Mouse (Mus musculus) stomach, embryonic 14.5 days (tissue): ENCODE measurements at regions not wholly inside any gene's neighbourhood (a gene's known extent, or its start where the extent isn't known, plus 50 kb on each side); places are given as distances from the start of the nearest gene placed in this dataset.

Experiments
- ATAC-seq: fragments of 200-750 bp; cut with Nextera tagmentation; 2 replicates; pipeline ENCODE4 v1.8.0; 2017; ENCODE audit warnings: low read depth, moderate TSS enrichment; ENCODE audit not compliant: insufficient number of reproducible peaks, insufficient read depth, low FRiP score
- H3K27ac ChIP-seq: fragments of 300-500 bp; sonication (generic); 2 replicates; pipeline ENCODE4 v1.5.1; 2014; ENCODE audit warnings: mild to moderate bottlenecking, low read length, moderate library complexity, mixed read lengths
- H3K27me3 ChIP-seq: fragments of 300-500 bp; sonication (generic); 2 replicates; pipeline ENCODE4 v1.6.1; 2014; ENCODE audit warnings: low read length, control low read depth, mixed read lengths; ENCODE audit not compliant: control insufficient read depth, insufficient read depth
- H3K36me3 ChIP-seq: fragments of 300-500 bp; sonication (generic); 2 replicates; pipeline ENCODE4 v1.6.1; 2014; ENCODE audit warnings: mild to moderate bottlenecking, control low read depth, low read length, moderate library complexity, mixed read lengths; ENCODE audit not compliant: control insufficient read depth, insufficient read depth
- H3K4me1 ChIP-seq: fragments of 300-500 bp; sonication (generic); 2 replicates; pipeline ENCODE4 v1.6.1; 2014; ENCODE audit warnings: low read length, control low read depth, mixed read lengths; ENCODE audit not compliant: control insufficient read depth, insufficient read depth
- H3K4me2 ChIP-seq: fragments of 300-500 bp; sonication (generic); replicated peaks from 2 replicates; pipeline ENCODE4 v1.6.1; 2014; ENCODE audit warnings: low read depth, low read length, control low read depth
- H3K4me3 ChIP-seq: fragments of 300-500 bp; sonication (generic); 2 replicates; pipeline ENCODE4 v1.5.1; 2014; ENCODE audit warnings: low read depth, low read length, control low read depth
- H3K9ac ChIP-seq: fragments of 300-500 bp; sonication (generic); replicated peaks from 2 replicates; pipeline ENCODE4 v1.6.1; 2014; ENCODE audit warnings: low read depth, mild to moderate bottlenecking, control low read depth, low read length, moderate library complexity, mixed read lengths
- H3K9me3 ChIP-seq: fragments of 300-500 bp; sonication (generic); 2 replicates; pipeline ENCODE4 v1.6.1; 2016; ENCODE audit warnings: low read depth, low read length, control low read depth; ENCODE audit not compliant: control insufficient read depth
- WGBS: fragments of 180-500 bp; shearing (Covaris S2); extraction: QIAGEN DNeasy Blood & Tissue Kit; methylation state at CpG from one replicate; pipeline ENCODE4 v1.1.7; 2014; 5-methylcytosine and 5-hydroxymethylcytosine counted together

DNA sequence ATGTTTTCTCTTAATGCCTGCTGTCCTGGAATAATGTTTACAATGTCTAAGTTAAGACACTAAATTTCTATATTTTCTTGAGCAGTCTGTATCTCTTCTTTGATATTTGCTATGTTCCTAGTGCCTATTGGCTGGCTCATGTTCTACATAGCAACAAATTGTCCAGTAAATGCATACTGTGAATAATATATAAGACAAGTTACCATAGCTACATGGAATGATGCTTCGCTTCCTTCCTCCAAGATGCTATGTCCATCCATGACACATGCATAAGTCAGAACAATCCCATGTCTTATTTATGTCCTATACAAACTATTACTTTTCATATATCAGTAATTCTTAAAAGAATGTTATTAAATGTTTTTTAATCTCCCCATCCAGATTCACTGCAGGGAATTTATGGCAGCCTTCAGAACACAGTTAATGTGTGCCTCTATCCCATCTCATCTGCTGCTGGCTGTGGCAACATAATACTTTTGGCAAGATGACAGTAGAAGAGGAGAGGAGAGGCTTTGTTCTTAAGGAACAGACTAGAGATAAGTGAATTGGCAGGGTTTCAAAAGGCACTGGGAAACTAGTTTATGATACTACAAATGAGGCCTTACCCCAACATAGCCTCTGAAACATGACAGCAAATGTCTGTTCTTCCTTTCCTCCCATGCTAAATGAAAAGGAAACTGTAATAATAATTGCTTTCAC lies 676.9 kb upstream of the 2610301B20Rik start:
- Histone ChIP-seq H3K4me1 (no peaks in the 10 kb centered on the region), H3K36me3 (no peaks in the 10 kb centered on the region), H3K9me3 (no peaks in the 10 kb centered on the region), H3K9ac (no peak overlapping the region), H3K4me2 (no peak overlapping the region), H3K27me3 (no peaks in the 10 kb centered on the region), H3K4me3 (no peak overlapping the region), H3K27ac (no peak overlapping the region)
- WGBS: 89% methylated on average over 1 of the region's 1 CpGs
- ATAC-seq: no peak

DNA sequence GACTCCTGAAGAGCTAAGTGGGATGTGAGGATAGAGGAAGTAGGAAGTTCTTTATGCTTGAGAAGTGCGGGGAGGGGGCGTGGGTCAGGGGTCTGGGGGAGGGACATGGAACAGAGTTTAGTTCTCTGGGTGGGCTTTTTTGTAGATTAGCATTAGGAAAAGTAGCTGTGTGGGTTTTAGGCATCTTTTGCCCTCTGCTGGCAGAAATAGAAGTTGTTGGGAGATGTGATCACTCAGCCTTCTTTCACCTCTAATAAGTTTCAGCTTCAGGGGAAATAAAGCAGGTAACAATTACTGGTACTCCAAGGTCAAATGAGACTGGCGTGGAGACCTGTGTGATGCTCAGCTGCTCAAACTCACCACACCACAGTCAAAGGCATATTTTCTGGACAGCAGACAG lies 672.5 kb upstream of the 2610301B20Rik start:
- Histone ChIP-seq H3K27ac (no peak overlapping the region), H3K36me3 (no peaks in the 10 kb centered on the region), H3K4me1 (no peaks in the 10 kb centered on the region), H3K4me2 (no peak overlapping the region), H3K27me3 (no peaks in the 10 kb centered on the region), H3K4me3 (no peak overlapping the region), H3K9ac (no peak overlapping the region), H3K9me3 (no peaks in the 10 kb centered on the region)
- no peak for ATAC-seq
- 30% methylated on average over 3 of the region's 3 CpGs for WGBS

DNA sequence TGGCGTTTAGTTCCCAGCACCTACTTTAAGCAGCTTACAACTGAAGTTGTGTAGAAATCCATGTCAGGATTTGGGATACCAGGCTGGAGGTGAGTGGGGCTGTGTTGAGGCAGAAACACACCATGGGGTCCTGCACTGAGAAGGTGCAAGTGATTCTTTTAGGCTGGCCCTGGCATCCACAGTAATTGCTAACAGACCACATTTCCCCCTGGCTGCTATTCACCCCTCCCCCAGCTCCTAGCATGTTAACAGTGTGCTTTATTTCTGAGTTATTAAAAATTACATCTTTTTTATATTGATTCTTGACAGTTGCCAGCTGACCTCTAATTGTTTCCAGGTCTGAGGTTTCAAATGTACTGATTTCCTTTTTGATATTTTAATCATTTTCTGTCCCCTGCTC lies 670.1 kb upstream of the 2610301B20Rik start:
- H3K9ac ChIP-seq: no peak overlapping the region
- no peak overlapping the region for H3K4me3 ChIP-seq
- H3K4me1 ChIP-seq: no peaks in the 10 kb centered on the region
- no peaks in the 10 kb centered on the region for H3K36me3 ChIP-seq
- WGBS: 88% methylated on average over 1 of the region's 1 CpGs
- ATAC-seq: no peak
- H3K27ac ChIP-seq: no peak overlapping the region
- no peaks in the 10 kb centered on the region for H3K9me3 ChIP-seq
- H3K27me3 ChIP-seq: no peaks in the 10 kb centered on the region
- H3K4me2 ChIP-seq: no peak overlapping the region

DNA sequence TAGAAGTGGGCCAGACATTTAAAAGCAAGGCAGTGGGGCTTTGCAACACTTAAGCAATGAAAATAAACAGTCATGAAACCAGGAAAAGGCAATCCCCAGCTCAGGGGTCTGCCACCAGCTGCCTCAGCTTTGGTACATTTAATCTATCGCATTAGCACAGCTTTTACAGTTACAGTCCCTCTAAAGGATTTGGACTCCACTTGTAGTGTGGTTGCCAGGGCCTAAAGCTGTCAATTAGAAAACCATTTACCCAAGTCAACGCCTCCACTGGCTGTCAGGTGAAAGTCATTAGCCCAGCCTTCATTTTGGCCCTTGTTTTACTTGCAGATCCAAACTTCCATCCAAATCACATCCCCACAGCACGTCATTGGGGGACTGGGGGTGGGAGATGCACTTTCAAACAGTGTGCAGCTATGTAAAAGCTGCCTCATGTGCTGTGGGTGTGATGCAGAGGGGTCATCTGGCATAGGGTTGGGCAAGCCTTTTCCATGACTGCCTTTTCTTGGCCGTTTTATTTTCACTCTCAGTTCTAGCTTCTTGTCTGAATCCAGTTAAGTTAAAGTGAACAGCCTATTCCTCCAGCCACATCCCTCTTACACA lies 664.9 kb upstream of the 2610301B20Rik start:
- Histone ChIP-seq H3K9ac (no peak overlapping the region), H3K4me2 (no peak overlapping the region), H3K4me3 (no peak overlapping the region), H3K27ac (no peak overlapping the region), H3K9me3 (no peaks in the 10 kb centered on the region), H3K36me3 (no peaks in the 10 kb centered on the region), H3K4me1 (no peaks in the 10 kb centered on the region), H3K27me3 (no peaks in the 10 kb centered on the region)
- ATAC-seq: no peak
- WGBS: 48% methylated on average over 4 of the region's 4 CpGs

DNA sequence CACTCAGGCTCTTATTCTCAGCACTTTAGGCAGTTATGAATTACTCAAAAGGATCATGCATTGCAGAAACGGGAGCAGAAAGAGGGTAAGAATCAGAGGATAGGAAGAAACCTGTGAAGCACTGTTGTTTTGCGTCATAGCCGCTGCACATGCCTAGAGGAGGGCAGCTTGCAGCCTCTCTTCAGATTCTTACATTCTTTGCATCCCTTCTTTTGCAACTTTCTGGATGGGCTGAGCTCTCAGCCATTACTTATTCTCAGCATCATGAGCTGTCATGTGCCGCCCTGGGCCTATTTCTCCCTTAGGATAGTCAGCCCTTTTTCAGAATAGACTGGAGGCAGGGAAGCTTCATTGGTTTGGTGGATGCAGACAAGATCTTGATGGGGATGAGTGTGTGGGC lies 663.0 kb upstream of the 2610301B20Rik start:
- Histone ChIP-seq H3K9ac (no peak overlapping the region), H3K36me3 (no peaks in the 10 kb centered on the region), H3K4me1 (no peaks in the 10 kb centered on the region), H3K9me3 (no peaks in the 10 kb centered on the region), H3K27ac (no peak overlapping the region), H3K4me2 (no peak overlapping the region), H3K4me3 (no peak overlapping the region), H3K27me3 (no peaks in the 10 kb centered on the region)
- no peak for ATAC-seq
- WGBS: 82% methylated on average over 4 of the region's 4 CpGs

DNA sequence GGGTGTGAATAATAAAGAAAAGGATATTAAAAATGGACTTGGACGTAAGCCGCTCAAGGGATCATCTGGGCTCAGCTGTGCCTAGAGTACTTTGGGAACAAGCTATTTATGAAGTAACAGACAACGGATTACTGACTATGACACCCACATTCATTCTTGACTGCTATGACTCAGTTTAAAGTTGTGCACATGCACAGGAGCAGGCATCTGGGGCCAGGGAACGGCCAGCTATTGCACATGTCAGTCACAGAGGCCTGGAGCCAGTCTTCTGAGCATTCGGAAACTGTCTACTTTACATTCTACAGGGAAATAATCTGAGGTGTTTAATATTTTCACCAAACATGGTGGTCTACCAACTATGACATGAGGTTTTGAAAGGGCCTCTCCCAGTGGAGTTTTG lies 639.0 kb upstream of the 2610301B20Rik start:
- no peak for ATAC-seq
- H3K27me3 ChIP-seq: no peaks in the 10 kb centered on the region

DNA sequence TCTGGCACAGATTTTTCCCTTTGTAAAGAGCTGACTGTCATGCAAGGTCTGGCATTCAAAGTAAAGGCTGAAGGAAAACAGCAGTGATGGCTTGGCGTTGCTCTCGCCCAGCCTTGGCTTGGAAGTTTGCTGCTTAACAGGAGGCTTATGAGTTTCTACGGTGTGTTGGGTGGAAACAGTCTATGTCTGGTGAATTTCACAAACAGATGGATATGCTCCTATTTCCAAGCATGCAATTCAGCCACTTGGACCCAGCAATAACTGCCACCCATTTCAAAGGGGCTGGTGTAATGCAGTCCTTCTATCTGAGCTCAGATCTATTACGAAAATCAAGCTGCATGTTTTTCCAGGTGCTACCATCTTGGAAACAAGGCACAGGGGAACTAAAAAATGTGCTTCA lies 632.2 kb upstream of the 2610301B20Rik start:
- Histone ChIP-seq H3K27me3 (no peaks in the 10 kb centered on the region), H3K9me3 (no peaks in the 10 kb centered on the region), H3K4me2 (no peak overlapping the region), H3K27ac (no peak overlapping the region), H3K4me3 (no peak overlapping the region), H3K9ac (no peak overlapping the region), H3K36me3 (no peaks in the 10 kb centered on the region), H3K4me1 (no peaks in the 10 kb centered on the region)
- ATAC-seq: no peak
- WGBS: 77% methylated on average over 4 of the region's 4 CpGs

More for the DNA sequence above, 639.0 kb upstream of the 2610301B20Rik start:
- Histone ChIP-seq H3K4me2 (no peak overlapping the region), H3K36me3 (no peaks in the 10 kb centered on the region), H3K4me1 (no peaks in the 10 kb centered on the region), H3K27ac (no peak overlapping the region), H3K9me3 (no peaks in the 10 kb centered on the region), H3K9ac (no peak overlapping the region), H3K4me3 (no peak overlapping the region)
- 89% methylated on average over 5 of the region's 5 CpGs for WGBS

DNA sequence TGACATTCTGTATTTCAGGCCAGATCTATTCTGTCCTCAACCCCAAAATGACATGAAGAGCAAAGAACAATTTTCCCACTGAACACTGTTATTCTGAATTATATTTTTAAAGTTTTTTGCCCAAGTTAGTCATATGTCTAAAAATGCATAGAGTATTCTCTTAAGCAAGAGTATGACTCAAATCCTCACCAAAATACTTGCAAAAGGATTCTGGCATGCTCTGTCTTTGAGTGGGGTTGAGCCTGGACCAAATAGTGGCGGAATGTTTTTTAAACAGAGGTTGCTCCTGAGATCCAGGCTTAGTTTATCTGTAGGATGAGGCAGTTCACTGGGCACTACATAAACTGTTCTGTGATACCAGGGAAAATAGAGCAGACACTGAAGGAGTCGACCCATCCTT lies 631.4 kb upstream of the 2610301B20Rik start:
- Histone ChIP-seq H3K9me3 (no peaks in the 10 kb centered on the region), H3K4me1 (no peaks in the 10 kb centered on the region), H3K4me2 (no peak overlapping the region), H3K4me3 (no peak overlapping the region), H3K36me3 (no peaks in the 10 kb centered on the region), H3K9ac (no peak overlapping the region), H3K27ac (no peak overlapping the region), H3K27me3 (no peaks in the 10 kb centered on the region)
- ATAC-seq: no peak
- WGBS: 66% methylated on average over 2 of the region's 2 CpGs
